Mouse (Mus musculus): ENCODE measurements around the gene Phkg2.

- no peak for TF ChIP-seq CTCF (IDR thresholded peaks at IDR 0.05; ENCODE audit: low read depth, low read length)
- TF ChIP-seq POLR2A (IDR thresholded peaks at IDR 0.05; ENCODE audit: extremely low read depth, insufficient read depth, low read length), result no peak
Observed at GRCm38 (mm10) chr7:127585031-127585430, 11.9 kb downstream of the Phkg2 start.
